Mouse (Mus musculus) stomach, embryonic 14.5 days (tissue): ENCODE results near the gene Acad10. TPM values are rescaled to one million over a fixed set of nuclear protein-coding genes. Genes with fewer than 3 reads are reported as not detected.
"Not testable (repeated sequence)": the region's sequence is repeated elsewhere in the genome, so short reads cannot be mapped to it uniquely, and the experiment has no call there.

Experiments used
- ATAC-seq: fragments of 200-750 bp; cut with Nextera tagmentation; 2 replicates; pipeline ENCODE4 v1.8.0; 2017; ENCODE audit warnings: low read depth, moderate TSS enrichment; ENCODE audit not compliant: insufficient number of reproducible peaks, insufficient read depth, low FRiP score
- H3K27ac ChIP-seq: fragments of 300-500 bp; sonication (generic); 2 replicates; pipeline ENCODE4 v1.5.1; 2014; ENCODE audit warnings: mild to moderate bottlenecking, low read length, moderate library complexity, mixed read lengths
- H3K27me3 ChIP-seq: fragments of 300-500 bp; sonication (generic); 2 replicates; pipeline ENCODE4 v1.6.1; 2014; ENCODE audit warnings: low read length, control low read depth, mixed read lengths; ENCODE audit not compliant: control insufficient read depth, insufficient read depth
- H3K36me3 ChIP-seq: fragments of 300-500 bp; sonication (generic); 2 replicates; pipeline ENCODE4 v1.6.1; 2014; ENCODE audit warnings: mild to moderate bottlenecking, control low read depth, low read length, moderate library complexity, mixed read lengths; ENCODE audit not compliant: control insufficient read depth, insufficient read depth
- H3K4me1 ChIP-seq: fragments of 300-500 bp; sonication (generic); 2 replicates; pipeline ENCODE4 v1.6.1; 2014; ENCODE audit warnings: low read length, control low read depth, mixed read lengths; ENCODE audit not compliant: control insufficient read depth, insufficient read depth
- H3K4me2 ChIP-seq: fragments of 300-500 bp; sonication (generic); replicated peaks from 2 replicates; pipeline ENCODE4 v1.6.1; 2014; ENCODE audit warnings: low read depth, low read length, control low read depth
- H3K4me3 ChIP-seq: fragments of 300-500 bp; sonication (generic); 2 replicates; pipeline ENCODE4 v1.5.1; 2014; ENCODE audit warnings: low read depth, low read length, control low read depth
- H3K9ac ChIP-seq: fragments of 300-500 bp; sonication (generic); replicated peaks from 2 replicates; pipeline ENCODE4 v1.6.1; 2014; ENCODE audit warnings: low read depth, mild to moderate bottlenecking, control low read depth, low read length, moderate library complexity, mixed read lengths
- H3K9me3 ChIP-seq: fragments of 300-500 bp; sonication (generic); 2 replicates; pipeline ENCODE4 v1.6.1; 2016; ENCODE audit warnings: low read depth, low read length, control low read depth; ENCODE audit not compliant: control insufficient read depth
- WGBS: fragments of 180-500 bp; shearing (Covaris S2); extraction: QIAGEN DNeasy Blood & Tissue Kit; methylation state at CpG from one replicate; pipeline ENCODE4 v1.1.7; 2014; 5-methylcytosine and 5-hydroxymethylcytosine counted together
- polyA plus RNA-seq: library from polyadenylated mRNA; unstranded; fragments of >200 nt; fragmentation: Nextera tagmentation; extraction: Ambion mirVana; gene quantifications from 2 replicates; pipeline ENCODE4 v1.2.1, GENCODE M21; 2014

The Acad10 gene
- polyA plus RNA-seq, 1 experiment from 2014 or later: 2.3 TPM

DNA sequence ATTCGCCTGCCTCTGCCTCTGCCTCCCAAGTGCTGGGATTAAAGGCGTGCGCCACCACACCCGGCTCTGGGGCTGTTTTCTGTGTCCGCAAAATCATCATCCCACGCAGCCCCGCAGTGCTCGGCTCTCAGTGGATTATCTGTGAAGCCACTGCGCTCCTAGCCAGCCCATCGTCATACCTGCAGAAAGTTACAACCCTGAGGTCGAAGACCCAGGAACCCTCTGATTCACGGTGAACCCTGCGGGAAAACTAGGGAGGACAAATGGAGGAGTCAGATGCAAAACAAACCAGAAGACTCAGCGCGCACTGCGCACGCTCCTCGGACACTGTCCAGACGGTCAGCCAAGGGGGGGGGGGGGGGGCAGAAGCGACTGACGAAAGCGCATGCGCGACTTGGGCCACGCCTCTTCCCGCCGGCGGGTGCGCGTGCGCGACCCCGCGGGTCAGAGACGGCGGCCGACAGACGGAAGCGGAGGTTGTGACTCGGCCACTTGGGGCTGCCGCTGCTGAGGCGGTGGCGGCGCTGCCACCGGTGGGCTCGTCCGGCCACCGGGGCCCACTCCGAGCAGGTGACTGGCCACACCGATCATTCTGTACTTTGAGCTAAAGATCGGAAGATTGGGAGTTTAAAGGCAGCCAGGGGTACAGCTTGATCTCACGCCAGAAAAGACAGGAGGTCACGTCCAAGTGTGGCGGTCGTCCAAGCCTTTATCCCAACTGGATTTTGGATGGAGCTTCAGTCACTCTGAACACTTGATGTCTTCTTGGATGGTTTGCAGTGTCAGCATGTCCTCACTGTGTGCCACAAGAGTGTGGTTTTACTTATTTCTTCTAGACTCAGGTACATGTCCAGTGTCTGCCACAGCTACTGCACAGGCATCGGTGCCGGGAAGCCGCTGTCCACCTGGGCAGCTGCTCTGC lies 41.5 kb downstream of the Acad10 start, which contains the start of gene Acad12:
Gene Acad12, minus strand, starts transcription at position 347 of the 922 bp plus-strand sequence.
- Histone ChIP-seq H3K9me3 (no peaks in the 10 kb centered on the region), H3K9ac (peak within 1 kb of the TSS; percentile 79), H3K36me3 (no peaks in the 10 kb centered on the region), H3K27me3 (no peaks in the 10 kb centered on the region), H3K27ac (peak within 1 kb of the TSS; percentile 71; the same call in 1 of the 2 replicates), H3K4me3 (peak within 1 kb of the TSS; percentile 82), H3K4me1 (no peaks in the 10 kb centered on the region; the same call in 1 of the 2 replicates), H3K4me2 (peak within 1 kb of the TSS; percentile 84)
- ATAC-seq: peak; percentile 90
- WGBS: under 1% methylated on average over 57 of the region's 58 CpGs

DNA sequence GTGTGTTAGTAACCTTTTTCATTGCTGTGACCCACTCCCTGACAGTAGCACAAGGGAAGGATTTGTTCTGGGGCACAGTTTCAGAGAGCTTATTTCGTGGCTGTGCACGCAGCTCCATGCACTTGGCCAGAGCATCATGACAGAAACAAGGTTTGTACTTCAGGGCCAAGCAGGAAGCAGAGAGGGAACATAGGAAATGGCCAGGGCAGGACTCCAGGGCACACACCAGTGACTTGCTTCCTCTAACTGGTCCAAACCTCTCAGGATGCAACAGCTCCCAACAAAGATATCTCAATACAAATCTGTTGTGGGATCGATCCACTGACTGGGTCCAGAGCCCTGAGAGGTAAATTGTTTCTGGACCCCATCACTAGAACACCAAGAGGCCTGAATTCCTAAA lies 45.4 kb downstream of the Acad10 start:
- not testable (repeated sequence) for H3K27me3 ChIP-seq, H3K36me3 ChIP-seq, H3K9me3 ChIP-seq, H3K4me2 ChIP-seq, H3K4me1 ChIP-seq, H3K27ac ChIP-seq, H3K4me3 ChIP-seq, H3K9ac ChIP-seq, ATAC-seq
- 88% methylated on average over 3 of the region's 3 CpGs for WGBS

DNA sequence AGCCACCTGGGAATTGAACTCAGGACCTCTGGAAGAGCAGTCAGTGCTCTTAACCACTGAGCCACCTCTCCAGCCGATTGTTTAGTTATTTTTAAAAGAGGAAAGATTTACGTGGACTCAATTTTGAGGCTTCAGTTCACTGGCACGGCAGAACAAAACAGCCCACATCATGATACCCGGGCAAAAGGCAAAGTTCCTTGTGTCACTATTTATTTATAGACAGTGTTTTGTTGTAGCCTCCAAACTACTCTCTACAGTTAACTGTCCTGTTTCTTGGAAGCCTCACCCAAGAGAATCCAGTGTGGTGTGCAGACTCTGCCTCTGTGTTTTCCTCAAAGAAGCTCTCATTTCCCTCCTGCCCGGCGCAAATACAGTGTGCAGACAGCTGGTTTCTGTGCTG lies 48.3 kb downstream of the Acad10 start:
- WGBS: 81% methylated on average over 6 of the region's 6 CpGs
- no peaks in the 10 kb centered on the region for H3K4me1 ChIP-seq
- no peaks in the 10 kb centered on the region for H3K9me3 ChIP-seq
- no peak overlapping the region for H3K9ac ChIP-seq
- no peak overlapping the region for H3K4me2 ChIP-seq
- ATAC-seq: no peak
- H3K4me3 ChIP-seq: no peak overlapping the region
- no peaks in the 10 kb centered on the region for H3K36me3 ChIP-seq
- H3K27ac ChIP-seq: no peak overlapping the region
- no peaks in the 10 kb centered on the region for H3K27me3 ChIP-seq

DNA sequence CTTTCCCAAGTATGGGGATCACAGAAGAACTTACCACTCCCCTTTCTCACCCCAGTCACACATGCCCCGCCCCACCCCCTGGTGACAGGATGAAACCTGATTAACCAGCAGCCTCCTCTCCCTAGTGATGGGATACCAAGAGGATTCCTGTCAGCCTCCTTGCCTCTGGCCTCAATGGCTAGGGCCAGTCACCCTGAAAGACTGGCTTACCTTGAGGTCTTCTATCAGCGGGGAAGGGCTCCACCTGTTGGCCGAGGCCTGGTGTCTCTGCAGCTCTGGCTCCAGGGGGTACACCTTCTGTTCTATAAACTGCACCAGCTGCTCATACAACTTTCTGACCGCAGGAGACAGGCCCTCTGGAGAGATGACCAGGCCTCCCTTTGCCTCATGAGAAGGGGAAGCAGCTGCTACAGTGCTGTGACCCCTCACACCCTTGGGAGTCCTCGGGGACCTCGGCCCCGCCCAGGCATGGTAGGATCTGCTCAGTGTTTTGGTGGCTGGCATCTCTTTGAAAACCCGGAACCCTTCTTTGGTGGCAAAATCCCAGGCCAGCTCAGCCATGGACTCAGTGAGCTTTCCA lies 50.7 kb downstream of the Acad10 start:
- not testable (repeated sequence) for H3K4me2 ChIP-seq, H3K36me3 ChIP-seq, H3K27ac ChIP-seq, H3K4me3 ChIP-seq, H3K27me3 ChIP-seq, H3K9me3 ChIP-seq, H3K4me1 ChIP-seq, ATAC-seq, H3K9ac ChIP-seq
- WGBS: 51% methylated on average over 8 of the region's 8 CpGs

GRCm38 (mm10) chr5:121606151-121606550 lies 54.2 kb downstream of the Acad10 start:
- Histone ChIP-seq H3K4me1 (no peaks in the 10 kb centered on the region), H3K4me2 (no peak overlapping the region), H3K36me3 (no peaks in the 10 kb centered on the region), H3K27ac (no peak overlapping the region), H3K27me3 (no peaks in the 10 kb centered on the region), H3K9me3 (no peaks in the 10 kb centered on the region), H3K9ac (no peak overlapping the region), H3K4me3 (no peak overlapping the region)
- WGBS: 0% methylated on average over 2 of the region's 2 CpGs
- no peak for ATAC-seq

DNA sequence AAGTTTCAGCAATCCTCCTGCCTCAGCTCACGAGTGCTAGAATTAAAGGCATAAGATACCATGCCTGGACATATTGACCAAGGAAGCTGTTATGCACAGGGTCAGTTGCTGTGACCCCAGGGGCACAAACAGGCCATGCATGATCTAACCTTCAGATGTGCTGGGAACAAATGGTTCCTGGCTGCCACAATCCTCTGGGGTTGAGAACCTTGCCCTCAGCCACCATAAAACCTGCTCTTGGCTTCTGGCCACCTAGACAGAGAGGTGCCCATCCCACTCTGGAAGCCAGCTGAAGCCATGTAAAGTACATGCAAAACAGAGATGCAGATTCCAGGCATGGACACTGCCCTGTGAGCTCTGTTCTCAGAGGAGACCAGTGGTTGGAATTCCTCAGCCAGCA lies 56.5 kb downstream of the Acad10 start:
- ATAC-seq, H3K4me1 ChIP-seq, H3K4me3 ChIP-seq, H3K4me2 ChIP-seq, H3K9ac ChIP-seq, H3K27me3 ChIP-seq, H3K36me3 ChIP-seq, H3K9me3 ChIP-seq, H3K27ac ChIP-seq: not testable (repeated sequence)
- WGBS: 78% methylated on average over 1 of the region's 1 CpGs

- Histone ChIP-seq H3K9ac (no peak overlapping the region), H3K4me1 (no peaks in the 10 kb centered on the region), H3K4me2 (no peak overlapping the region), H3K9me3 (no peaks in the 10 kb centered on the region), H3K27ac (no peak overlapping the region), H3K4me3 (no peak overlapping the region), H3K36me3 (no peaks in the 10 kb centered on the region), H3K27me3 (no peaks in the 10 kb centered on the region)
- 25% methylated on average over 9 of the region's 9 CpGs for WGBS
- ATAC-seq: peak; percentile 70; the same call in 1 of the 2 replicates
These were observed 58.6 kb downstream of the Acad10 start for GRCm38 (mm10) chr5:121601547-121602299.

DNA sequence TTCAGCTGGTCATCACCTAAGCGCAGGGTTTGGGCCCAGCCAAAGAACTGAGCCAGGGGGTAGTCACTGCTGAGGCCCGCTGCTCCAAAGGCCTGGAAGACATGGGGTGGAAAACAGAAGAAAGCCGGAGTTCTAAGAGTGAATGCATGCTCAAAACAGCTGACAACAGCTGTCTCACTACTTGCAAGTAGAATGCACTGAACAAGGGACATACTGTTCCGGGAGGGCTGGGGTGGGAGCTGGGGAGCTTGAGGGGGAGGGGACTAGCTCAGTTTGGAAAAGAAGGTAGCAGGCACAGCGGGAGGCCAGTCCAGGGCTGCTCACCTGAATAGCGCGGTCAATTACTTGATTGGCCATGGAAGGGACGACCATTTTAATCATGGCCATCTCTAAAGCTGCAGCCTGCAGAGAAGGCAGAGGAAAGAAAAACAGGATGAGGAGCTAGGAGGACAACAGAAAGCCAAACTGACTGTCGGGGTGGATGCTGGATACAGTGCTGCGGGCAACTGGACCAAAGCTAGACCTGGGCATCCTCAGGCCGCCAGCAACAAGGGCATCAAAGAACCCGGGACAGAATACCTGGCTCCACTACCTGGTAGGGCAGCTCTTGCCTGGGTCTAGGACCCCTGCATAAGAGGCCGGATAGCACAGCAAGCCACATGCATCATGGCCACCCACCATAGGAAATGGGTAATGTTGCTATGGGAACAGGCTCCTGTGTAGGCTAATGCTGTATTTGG lies 61.3 kb downstream of the Acad10 start:
- ATAC-seq: no peak
- H3K27ac ChIP-seq: peak overlapping the region; percentile 61; the same call in 1 of the 2 replicates

More for the DNA sequence above, 61.3 kb downstream of the Acad10 start:
- WGBS: 69% methylated on average over 13 of the region's 13 CpGs
- Histone ChIP-seq H3K4me3 (no peak overlapping the region), H3K4me2 (no peak overlapping the region), H3K36me3 (no peaks in the 10 kb centered on the region), H3K4me1 (0 out of 2 replicates have a peak, but pooled peaks cover 3% of the 10 kb centered on the region), H3K9ac (no peak overlapping the region), H3K9me3 (no peaks in the 10 kb centered on the region), H3K27me3 (no peaks in the 10 kb centered on the region)
